Mouse (Mus musculus) left cerebral cortex, postnatal 25 days (tissue): ENCODE data around the gene Nktr. TPM values are rescaled to one million over a fixed set of nuclear protein-coding genes. Genes with fewer than 3 reads are reported as not detected.

ENCODE experiments used
- DNase-seq, 2 experiments: peaks; one replicate each; pipeline ENCODE4 v3.0.0; 2022; ENCODE audit warnings: low spot score in 2 of 2, mixed read lengths in 1 of 2
- intact Hi-C: fragments of 180-260 bp; cut with DNase I; formaldehyde crosslinking; loops from one replicate; pipeline ENCODE4 v1.15.1; 2025
- total RNA-seq, 2 experiments: library from RNA; stranded (reverse); gene quantifications; 2 replicates each; pipeline ENCODE4 v1.2.3; 2021

The Nktr gene
- total RNA-seq, 2 experiments from 2014 or later: 95.5 to 124 TPM

DNA sequence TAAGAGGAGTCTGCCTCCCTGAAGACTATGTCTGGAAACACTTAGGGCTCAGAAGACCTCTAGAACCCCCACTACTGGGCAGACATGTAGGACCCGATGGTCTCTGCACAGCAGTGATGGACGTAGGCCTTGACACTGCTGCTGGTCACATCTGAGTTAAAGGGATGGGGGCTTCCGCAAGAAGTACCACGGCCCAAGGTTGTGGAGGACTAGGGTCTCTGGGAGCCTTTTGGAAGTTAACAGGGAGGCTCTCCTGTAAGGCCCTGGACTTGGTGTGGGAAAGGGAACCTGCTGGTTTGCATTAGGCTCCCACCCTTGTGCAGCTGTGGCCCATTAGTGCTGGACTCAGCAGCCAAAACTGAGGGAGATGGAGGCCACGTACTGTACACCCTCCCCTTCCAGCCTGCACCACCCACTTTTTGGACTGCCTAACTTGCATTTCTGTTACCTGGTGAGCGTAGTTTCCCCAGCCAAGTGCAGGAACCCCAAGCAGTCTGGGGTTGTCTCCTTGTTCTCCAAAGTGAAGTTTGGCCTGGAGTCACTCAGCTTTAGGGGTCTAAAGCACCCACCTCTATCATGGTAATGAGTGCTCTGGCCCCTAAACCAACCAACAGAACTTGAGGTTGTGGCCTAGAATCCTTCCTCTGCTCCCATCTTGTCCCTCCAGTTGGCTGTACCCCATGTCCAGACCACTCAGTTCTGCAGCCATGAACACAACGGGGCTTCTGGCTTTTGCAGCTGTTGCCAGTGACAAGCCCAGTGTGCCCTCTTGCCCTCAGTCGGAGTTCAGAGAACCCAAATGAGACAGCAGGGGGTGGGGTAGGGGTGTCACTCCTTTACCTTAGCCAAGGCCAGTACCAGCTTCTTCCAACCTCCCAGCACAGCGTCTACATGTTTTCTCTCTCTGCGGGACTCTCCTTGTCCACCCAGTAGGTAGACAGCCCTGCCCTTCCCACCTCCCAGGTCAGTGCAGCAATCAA is 39.2 kb downstream of the Nktr start:
- intact Hi-C loops: no loop called here
- no peak for DNase-seq

GRCm38 (mm10) chr9:121759091-121760081 is 40.4 kb downstream of the Nktr start, which contains the start of gene Zfp651:
Zfp651 (plus strand) TSS chr9:121759330.
- peak; percentile 71 to 79 for DNase-seq
- intact Hi-C loops: loop anchor here (2.0 kb wide), 2 partner anchors 17 to 67 kb away; partner anchors contain the start of gene Klhl40

DNA sequence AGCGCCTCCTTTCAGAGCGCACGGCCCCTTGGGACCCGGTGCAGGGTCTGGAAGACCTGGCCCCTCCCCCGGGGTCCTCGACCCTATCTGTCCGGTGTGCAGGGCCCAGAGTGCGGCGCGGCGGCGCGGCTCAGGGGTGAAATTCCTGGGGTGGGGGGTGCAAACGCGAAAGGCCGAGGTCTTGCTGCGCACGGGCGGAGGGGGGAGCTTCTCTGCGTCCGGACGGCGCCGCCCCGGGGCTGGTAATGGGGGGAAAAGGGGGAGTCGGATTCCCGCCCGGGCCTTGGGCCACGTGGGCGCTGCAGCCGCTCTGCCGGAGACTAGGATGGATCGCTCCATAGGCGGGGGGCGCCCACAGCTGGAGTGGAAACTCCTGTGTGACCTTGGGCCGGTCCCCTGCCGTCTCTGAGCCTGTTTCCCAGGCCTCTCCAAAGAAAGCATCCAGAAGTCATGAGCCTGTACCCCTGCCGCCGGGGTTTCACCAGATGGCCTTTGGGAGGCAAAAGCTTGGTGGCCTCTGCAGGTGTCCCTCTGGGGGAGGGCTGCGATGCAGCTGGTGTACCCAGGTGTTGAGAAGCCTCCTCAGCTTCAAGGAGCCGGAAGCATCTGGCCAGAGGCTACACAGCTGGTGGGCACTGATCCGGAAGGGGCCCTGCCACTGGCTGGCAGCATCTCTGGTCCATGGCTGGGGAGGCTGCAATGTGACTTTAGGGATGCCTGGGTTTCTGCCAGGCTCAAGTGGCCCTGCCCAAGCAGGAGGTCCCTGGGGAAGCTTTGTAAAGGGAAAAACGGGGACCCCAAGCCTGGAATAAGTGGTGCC is 41.5 kb downstream of the Nktr start:
- intact Hi-C loops: loop anchor here (2.0 kb wide), 2 partner anchors 16 to 66 kb away; partner anchors contain the start of gene Klhl40
- peak; percentile 54 to 59 for DNase-seq

DNA sequence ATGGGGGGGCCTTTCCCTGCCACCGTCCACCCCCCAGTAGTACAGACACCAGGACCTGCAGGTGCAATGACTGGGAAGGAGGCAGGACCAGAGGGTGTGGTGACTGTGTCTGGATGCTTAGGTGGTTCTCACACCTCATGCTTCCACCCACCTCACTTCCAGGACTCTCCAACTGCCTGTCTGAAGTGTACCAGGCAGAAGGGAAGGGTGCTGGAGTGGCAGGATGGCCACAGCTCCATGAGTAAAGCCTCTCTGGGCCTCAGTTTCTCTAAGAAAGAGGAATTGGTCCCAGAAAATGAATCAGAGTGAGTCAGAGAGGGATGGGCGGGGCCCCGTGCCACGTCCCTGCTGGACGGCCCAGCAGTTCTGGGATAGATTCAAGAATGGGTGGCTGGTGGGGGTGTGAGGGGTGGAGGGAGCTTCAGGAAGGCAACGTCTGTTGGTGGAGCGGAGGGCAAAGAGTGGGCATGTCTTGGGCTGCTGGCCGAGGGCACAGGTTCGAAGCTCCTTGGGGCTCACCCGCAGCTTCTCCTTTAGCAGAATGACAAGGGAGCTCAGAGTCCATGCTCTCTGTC is 42.2 kb downstream of the Nktr start:
- DNase-seq: peak in 1 of 2 experiments; percentile 52
- intact Hi-C loops: loop anchor here (2.0 kb wide), 2 partner anchors 16 to 66 kb away; partner anchors contain the start of gene Klhl40

DNA sequence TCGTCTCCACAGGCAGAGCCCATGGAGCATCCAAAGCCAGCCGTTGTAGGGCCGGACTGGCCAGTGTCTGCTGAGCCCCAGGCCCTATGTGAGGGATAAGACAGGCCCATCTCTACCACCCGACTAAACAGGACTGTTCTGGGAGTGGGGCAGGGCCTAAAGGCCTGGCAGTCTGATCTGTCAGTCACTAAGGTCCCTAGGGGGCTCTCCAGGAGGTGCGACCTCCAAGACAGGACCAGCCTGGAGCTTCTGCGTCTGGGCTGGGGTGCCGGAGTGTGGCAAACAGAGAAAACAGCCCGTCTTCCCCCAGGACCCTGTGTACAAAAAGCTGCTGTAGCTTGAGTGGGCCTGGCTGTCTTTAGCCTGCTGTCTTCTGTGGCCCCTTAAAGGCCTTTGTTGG is 42.8 kb downstream of the Nktr start:
- intact Hi-C loops: loop anchor here (2.0 kb wide), 2 partner anchors 15 to 65 kb away; partner anchors contain the start of gene Klhl40
- DNase-seq: no peak

GRCm38 (mm10) chr9:121762248-121762647 is 43.3 kb downstream of the Nktr start:
- no peak for DNase-seq
- intact Hi-C loops: no loop called here

GRCm38 (mm10) chr9:121762761-121763160 is 43.8 kb downstream of the Nktr start:
- no peak for DNase-seq
- intact Hi-C loops: no loop called here

DNA sequence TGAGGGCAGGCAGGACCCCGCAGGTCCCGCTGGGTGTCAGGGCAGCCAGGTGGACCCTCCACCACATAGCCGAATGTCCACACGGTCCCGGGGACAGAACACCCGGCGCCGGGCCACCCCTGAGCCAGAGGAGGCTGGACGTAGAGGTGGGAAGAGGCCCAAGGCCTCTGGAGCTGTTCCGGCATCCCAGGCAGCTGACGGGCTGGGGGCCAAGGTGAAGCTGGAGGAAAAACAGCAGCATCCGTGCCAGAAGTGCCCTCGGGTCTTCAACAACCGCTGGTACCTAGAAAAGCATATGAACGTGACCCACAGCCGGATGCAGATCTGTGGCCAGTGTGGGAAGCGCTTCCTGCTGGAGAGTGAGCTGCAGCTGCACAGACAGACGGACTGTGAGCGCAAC is 44.7 kb downstream of the Nktr start:
- no peak for DNase-seq
- intact Hi-C loops: no loop called here

DNA sequence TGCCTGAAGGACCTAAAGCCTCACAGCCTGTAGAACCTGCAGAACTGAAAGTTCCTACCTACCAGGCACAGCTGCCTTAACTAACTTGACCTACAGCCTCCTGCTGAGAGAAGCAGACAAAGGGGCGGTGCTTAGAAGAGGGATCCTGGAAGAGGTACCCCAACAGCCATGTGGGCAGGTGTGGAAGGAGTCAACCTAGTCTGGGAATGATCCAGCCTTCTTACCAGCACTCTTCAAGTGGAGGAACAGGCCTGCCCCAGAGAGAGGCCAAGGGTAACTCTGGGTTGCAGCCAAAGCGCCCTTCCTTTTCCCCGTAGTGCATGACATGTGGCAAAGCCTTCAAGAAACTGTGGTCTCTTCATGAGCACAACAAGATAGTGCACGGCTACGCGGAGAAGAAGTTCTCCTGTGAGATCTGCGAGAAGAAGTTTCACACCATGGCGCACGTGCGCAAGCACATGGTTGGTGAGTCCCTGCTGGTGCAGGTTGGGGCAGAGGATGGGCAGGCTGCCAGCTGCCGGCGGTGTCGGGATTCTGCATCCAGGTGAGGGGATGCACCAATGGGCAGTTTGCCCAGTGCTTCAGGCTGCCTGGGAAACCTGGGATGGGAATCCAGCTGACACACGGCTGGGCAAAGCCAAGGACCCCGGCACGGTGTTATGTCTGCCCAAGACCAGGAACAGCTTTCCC is 46.3 kb downstream of the Nktr start:
- intact Hi-C loops: no loop called here
- no peak for DNase-seq

GRCm38 (mm10) chr9:121772412-121772811 is 53.4 kb downstream of the Nktr start:
- intact Hi-C loops: no loop called here
- DNase-seq: no peak

GRCm38 (mm10) chr9:121775951-121776350 is 57.0 kb downstream of the Nktr start:
- DNase-seq: peak in 1 of 2 experiments; percentile 69
- intact Hi-C loops: loop anchor here (2.0 to 5.0 kb wide), 2 partner anchors 15 to 109 kb away; no protein-coding TSS in a partner anchor

DNA sequence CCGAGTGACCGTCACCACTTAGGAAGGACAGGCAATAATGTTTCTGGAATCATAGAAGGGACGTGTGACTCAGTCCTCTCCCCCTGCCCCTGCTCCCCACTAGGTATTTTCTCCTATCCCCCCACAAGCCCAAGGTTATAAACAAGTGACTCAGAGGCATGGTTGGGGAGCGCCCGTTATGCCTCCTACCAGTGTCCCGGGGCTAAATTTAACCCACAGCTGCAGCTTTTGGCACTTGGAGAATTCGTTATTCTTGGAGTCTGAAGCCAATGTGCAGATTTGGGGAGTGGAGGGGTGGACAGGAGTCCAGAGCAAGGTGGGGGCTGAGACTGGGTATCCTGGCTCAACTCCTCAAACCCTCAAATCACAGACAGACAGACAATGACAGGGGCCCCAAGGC is 57.5 kb downstream of the Nktr start:
- DNase-seq: peak in 1 of 2 experiments; percentile 90
- intact Hi-C loops: loop anchor here (2.0 to 5.0 kb wide), 2 partner anchors 16 to 109 kb away; no protein-coding TSS in a partner anchor

- peak; percentile 65 to 83 for DNase-seq
- intact Hi-C loops: loop anchor here (1.0 to 5.0 kb wide), 3 partner anchors 17 to 110 kb away; no protein-coding TSS in a partner anchor
Observed at GRCm38 (mm10) chr9:121777484-121778065, 58.6 kb downstream of the Nktr start, which contains the start of gene Klhl40. Klhl40 (plus strand) TSS chr9:121777607.

GRCm38 (mm10) chr9:121778066-121778624 is 59.2 kb downstream of the Nktr start:
- intact Hi-C loops: loop anchor here (1.0 to 5.0 kb wide), 2 partner anchors 48 to 111 kb away; no protein-coding TSS in a partner anchor
- peak; percentile 85 to 91 for DNase-seq

DNA sequence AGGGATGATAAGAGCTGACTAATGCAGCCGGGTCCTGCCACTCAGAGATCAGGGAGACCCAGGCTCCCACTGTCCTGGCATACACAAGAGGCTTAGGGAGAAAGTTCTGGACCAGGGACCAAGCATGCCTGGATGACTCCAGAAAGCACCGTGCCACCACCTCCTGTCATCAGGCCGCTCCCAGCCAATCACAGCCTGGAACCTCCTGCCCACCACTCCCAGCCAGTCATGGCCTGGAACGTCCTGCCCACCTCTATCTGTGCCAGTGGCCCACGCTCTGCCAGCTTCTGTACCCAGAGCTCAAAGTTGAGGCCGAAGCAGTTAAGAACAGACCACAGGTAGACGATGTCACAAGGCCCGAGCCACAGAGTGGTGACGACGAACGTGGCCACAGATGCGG is 65.8 kb downstream of the Nktr start:
- intact Hi-C loops: no loop called here
- DNase-seq: no peak

GRCm38 (mm10) chr9:121785261-121785660 is 66.3 kb downstream of the Nktr start:
- intact Hi-C loops: no loop called here
- DNase-seq: no peak

- DNase-seq: peak in 1 of 2 experiments; percentile 50
- intact Hi-C loops: no loop called here
Observed at GRCm38 (mm10) chr9:121786359-121786758, 67.4 kb downstream of the Nktr start.
